Mouse (Mus musculus) gastrocnemius, postnatal 4 days (tissue): ENCODE measurements around the gene Mprip. TPM values are rescaled to one million over a fixed set of nuclear protein-coding genes. Genes with fewer than 3 reads are reported as not detected.

ENCODE experiments used
- DNase-seq, 2 experiments: peaks; one replicate each; pipeline ENCODE4 v3.0.0; 2021 to 2022; ENCODE audit warnings: low spot score in 2 of 2, mixed read lengths in 2 of 2
- total RNA-seq, 2 experiments: library from RNA; stranded (reverse); gene quantifications; 2 replicates each; pipeline ENCODE4 v1.2.3; 2021

The Mprip gene
- total RNA-seq, 2 experiments from 2014 or later = 213 to 215 TPM

DNA sequence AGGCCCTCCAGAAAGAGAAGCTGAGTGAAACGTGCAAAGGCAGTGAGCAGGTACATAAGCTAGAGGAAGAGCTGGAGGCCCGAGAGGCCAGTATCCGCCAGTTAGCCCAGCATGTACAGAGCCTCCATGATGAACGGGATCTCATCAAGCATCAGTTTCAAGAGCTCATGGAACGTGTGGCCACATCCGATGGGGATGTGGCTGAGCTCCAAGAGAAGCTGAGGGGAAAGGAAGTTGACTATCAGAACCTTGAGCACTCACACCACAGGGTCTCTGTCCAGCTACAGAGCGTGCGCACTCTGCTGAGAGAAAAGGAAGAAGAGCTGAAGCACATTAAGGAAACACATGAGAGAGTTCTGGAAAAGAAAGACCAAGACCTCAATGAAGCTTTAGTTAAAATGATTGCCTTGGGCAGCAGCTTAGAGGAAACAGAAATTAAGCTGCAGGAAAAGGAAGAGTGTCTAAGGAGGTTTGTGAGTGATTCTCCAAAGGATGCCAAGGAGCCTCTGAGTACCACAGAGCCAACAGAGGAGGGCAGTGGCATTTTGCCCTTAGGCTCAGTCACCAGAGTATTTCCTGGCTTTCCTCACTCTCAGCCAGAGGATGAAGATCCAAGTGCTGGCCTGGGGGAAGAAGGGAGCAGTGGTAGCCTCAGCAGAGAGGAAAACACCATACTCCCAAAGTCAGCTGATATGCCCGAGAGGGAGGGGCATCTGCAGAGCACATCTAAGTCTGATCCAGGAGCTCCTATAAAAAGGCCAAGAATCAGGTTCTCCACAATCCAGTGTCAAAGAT lies 97.3 kb downstream of the Mprip start:
- no peak for DNase-seq

DNA sequence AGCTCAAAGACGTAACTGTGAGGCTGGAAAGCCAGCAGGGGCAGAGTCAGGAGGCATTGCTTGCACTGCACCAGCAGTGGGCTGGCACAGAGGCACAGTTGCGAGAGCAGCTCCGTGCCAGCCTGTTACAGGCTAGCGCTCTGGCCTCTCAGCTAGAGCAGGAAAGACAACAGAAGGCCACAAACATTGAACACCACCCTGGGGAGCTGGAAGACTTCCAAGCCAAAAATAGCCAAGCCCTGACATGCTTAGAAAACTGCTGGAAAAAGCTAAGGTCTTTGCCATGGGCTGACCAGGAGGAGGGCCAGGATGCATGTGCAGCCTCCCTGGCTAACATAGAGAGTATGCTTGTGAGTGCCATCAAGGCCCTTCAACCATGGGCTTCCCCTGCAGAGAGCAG lies 98.1 kb downstream of the Mprip start:
- peak in 1 of 2 experiments; percentile 40 for DNase-seq

DNA sequence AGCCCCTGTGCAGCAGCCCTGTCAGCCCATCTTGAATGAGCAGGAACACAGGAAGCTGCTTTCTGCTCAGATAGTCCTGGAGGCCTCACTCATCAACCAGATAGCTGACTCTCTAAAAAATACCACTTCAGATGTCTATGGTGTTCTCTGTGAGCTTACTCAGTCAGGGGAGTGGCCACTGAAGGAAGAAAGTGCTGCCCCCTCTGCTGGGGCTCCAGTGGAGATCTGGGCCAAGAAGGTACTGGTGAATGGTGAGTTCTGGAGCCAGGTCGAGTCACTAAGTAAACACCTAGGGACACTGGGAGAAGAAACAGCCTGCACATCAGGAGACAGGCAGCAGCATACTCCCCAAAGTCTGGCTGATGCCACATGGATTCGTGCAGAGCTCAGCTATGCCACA lies 98.5 kb downstream of the Mprip start:
- DNase-seq = no peak

DNA sequence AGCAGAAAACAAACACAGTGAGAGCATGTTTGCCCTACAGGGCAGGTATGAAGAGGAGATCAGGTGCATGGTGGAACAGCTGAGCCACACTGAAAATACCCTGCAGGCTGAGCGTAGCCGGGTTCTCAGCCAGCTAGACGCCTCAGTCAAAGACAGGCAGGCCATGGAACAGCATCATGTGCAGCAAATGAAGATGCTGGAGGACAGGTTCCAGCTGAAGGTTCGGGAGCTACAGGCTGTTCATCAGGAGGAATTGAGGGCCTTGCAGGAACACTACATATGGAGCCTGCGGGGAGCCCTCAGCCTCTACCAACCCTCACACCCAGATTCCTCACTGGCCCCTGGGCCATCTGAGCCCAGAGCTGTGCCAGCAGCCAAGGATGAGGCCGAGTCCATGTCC lies 99.7 kb downstream of the Mprip start:
- DNase-seq = no peak

DNA sequence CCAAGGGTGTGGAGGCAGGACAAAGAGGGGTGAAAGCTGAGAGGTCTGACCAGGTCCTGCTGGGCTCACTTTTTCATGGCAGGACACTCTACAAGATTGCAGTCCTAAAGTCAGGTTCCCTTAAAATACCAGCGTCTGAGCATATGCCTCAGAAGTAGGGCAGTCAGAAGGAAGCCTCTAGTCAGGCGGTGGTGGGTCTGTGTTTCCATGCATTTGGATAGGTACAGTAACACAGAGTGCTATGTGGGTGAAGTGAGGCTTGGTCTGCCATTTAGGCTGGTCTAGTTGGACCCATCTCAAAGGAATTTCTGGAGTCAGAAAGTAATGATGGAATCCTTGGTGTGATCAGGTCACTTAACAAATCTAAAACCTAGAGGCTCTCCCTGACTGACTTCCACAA lies 108.2 kb downstream of the Mprip start:
- DNase-seq = no peak

DNA sequence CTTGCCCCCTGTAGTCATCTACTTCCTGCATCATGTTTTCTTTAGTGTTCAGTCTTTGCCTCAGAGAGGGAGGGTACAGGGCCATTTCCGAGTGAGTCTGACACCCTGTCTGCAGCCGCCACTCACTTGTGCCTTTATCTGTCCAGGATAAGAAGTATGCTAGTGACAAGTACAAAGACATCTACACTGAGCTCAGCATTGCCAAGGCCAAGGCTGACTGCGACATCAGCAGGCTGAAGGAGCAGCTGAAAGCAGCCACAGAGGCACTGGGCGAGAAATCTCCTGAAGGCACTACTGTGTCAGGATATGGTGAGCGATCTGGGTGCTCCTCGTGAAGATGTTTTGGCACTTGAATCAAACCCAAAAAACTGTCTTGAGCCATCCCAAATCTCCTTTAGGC lies 108.6 kb downstream of the Mprip start:
- DNase-seq = no peak

DNA sequence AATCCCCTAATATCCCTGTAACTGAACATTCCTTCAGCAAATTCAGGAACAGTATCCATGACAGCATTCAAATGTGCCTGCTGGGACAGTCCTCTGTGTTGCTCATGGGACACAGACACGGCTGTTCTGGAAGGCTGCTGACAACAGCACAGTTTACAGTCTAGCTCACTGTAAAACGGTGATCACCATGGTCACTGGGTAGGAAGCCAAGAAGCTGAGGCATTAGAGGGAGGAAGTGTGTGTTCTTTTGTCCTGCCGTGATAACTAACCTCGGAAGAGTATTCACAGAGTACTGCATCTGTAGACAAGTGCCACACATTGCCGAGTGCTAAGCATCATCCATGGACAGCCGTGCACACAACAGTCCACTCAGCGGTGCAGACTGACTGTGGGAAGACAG lies 109.6 kb downstream of the Mprip start:
- no peak for DNase-seq

DNA sequence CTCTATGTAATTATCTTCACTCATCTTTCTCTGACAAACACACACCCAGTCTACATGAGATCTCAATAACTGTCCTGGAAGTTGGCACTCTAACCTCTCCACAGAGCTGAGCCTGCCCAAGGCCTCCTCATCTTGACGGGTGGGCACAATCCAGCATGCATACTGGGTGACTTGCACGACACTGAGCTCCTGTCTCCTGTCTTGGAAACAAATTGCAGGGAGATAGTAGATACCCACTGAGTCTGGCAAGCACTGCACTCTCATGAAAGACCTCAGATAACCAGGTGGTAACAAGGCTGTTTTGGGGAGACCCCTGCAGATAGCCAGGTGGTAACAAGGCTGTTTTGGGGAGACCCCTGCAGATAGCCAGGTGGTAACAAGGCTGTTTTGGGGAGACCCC lies 111.2 kb downstream of the Mprip start:
- DNase-seq = no peak

DNA sequence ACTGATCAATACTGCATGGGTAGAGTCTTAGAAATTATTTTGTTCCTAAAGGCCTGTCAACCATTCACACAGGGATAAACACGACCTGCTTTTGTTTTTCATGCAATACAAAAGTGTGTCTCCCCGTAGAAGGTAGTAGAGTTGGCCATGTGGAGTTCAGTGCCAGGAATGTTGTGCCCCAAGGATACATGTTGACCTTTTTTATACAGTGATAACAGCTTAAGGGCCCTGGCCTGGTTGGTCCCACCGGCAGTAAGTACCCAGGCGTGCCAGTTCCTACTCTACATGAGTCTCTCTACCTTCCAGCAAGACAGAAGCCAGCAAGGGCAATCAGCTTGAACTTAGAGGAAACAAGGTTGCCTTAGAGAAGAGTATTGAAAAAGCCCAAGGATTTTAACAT lies 111.8 kb downstream of the Mprip start:
- no peak for DNase-seq

DNA sequence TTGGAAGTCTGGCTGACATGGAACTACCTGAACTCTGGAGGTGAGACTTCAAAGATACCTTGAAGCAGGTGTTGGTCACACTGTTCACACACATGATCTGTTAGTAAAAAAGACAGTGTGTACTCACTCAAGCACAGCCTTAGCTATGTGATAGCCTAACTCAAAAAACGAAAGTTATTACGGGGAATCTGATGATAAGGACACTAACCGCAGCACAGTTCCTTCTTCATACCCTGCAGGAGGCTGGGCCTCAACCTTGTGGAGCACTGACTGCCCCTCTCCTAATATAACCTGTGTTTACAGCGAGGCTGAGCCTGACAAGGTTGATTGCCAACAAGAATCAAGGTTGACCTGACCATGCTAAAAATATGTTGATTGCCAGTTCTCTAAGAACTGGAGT lies 113.4 kb downstream of the Mprip start:
- no peak for DNase-seq

DNA sequence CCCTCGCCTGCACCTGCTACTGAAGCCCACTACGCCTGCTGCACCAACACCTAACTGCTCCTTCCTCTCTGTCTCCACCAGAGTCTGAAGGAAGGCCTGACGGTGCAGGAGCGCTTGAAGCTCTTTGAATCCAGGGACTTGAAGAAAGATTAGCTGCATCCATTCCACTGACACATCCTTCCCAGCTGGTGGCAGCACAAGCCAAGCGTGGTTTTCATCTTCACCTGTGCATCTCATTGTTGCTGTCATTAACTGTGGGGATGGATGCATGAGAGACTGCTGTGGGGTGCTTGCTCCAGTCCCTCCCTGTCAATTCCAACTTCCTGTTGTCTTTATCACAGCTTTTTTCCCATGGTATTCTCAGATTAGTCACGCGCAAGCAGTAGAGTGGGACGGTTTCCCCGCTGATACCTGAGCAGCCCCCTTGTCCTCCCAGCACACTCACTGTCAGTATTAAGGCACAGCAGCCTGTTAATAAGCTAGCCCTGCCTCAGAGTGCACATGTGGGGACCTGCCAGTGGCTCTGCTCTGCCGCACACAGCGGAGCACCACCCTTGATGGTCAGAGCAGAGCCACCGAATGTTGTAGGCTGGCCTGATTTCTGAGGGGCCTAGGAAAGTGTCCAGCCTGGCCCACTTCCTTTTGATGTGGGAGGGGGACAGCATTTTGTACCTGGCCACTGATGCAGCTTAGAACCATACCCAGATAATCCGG lies 114.5 kb downstream of the Mprip start:
- DNase-seq = no peak

DNA sequence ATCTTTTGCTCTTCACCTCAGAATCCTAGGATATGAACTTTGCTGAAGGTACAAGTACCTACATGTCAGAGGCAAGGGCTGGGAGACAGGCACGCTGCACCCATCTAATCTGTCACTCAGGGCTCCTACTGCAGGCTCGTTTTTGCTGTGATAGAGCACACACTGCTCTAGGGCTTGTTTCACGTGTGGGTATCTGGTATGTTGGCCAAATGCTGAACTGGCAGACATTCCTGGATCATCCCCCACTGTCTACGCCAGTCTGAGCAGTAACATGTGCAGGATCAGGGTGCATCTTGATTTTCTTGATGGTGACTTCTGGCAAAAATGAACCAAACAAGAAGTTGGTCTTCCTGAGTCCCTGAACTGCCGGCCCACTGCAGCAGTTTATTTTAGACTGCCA lies 116.2 kb downstream of the Mprip start:
- DNase-seq = no peak

DNA sequence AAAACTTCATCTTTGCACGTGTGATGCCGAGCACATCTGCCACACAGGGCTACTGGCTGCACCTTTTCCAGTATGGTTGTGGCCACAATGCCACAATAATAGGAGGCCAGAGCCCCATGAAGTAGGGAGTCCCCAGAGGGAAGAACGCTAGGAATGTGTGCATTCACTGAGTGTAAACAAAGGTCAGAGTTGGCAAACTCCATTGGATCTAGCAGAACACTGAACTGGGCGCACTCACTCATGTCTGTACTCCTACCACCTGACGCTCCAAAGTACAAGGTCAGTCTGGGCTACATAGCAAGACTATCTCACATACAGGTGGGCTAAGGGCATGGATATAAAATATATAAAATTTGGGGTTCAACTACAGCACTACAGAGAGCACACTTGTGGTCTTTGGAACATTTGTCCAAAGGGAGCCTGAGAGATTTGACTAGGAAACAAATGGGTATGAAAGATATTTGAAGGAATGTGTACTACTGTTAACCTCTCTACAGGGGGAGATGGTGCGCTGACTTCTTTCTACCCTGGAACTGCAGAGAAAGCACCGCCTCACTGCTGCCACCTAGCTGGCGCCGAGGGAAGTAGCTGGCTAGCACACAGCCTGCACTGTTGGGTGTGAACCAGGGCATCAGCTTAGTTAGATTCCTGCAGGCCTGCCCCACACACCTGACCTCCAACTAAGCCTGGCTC lies 117.2 kb downstream of the Mprip start:
- peak; percentile 58 to 78 for DNase-seq

DNA sequence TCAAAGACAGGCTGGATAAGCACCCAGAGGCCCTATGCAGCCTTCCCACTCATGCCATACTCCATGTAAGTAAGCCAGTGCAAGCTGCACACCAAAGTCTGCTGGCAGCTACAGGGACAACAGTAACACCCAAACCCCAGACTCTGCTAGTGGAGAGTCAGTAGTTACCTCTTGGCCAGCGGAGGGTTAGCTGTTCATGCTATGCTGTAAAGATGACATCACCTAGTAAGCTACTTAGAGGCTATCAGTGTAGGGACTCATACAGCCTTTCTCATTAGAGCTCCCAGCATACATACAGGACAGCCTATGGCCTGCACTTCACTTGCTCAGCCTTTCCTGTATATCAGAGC lies 117.7 kb downstream of the Mprip start:
- DNase-seq = no peak

DNA sequence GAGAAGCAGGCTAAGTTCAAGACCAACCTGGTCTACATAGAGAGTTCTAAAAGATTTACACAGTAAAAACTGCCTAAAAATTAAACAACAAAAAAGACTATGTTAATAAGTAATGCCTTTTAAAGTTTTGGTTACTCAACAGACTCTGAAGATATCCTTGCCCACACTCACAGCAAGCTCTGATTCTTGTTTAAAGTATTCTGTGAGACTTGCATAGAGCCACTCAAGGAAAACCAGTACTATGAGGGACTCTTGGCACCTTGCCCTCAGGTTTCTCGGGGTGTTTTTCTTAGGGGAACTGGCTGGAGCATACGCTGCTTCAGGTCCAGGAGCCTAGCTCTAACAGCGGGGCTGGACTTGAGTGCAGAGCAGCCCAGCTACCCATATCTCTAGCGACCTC lies 118.3 kb downstream of the Mprip start:
- no peak for DNase-seq

DNA sequence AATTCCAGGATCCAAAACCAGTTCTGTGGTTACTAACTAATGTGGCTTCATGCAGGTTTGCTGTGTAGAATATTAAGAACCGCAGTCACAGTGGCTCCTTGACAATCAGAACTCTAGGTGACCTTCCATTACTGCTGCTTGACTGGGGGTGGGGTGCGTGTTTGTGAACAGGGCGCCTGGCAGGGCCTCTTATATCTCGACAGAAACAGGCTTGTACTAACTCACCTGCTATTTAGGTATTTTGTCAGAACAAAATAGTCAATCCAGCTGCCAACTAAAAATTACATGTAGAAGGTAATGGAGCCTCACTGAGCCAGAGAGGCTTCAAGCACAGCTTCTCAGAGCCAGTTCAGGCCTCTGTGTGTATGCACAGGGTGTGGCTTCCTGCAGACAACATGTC lies 119.1 kb downstream of the Mprip start:
- no peak for DNase-seq

DNA sequence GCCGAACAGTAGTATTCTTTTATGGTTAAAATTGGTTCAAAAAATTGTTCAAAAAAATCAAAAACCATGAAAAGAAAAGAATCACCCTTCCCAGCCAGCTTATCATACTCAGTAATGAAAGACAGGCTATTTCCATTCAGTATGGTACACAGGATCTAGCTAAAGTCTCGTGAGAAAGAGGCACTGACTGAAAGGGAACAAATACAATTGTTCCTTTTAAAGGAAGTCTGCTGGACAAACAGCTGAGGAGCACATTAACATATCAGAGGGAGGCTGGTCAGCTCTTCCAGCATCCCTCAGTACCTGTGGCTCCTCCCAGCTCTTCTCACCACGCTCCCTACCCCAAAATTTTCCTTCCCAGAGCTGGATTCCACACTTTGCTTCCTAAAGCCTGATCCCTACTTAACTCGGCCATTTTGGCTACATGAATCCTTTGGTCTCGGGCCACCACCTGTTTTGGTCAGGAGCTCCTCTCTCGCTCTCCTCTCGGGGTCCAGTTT lies 121.0 kb downstream of the Mprip start:
- DNase-seq = no peak

DNA sequence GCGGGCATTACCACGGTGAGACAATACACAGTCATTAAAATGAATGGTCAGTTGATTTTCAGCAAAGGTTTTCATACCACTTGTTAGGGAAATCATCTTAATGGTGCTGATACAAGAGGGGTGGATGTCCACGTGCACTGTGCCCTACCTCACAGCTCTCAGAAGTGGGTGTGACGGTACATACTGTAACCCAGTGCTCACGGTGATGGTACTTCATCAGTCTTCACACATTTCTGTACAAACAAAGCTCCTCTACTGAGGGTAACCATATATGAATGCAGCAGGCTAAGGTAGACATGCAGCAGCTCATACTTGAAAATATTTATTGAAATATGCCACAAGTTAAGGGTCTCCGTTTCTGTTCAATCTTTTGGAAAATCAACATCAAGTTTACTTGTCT lies 122.5 kb downstream of the Mprip start:
- no peak for DNase-seq

DNA sequence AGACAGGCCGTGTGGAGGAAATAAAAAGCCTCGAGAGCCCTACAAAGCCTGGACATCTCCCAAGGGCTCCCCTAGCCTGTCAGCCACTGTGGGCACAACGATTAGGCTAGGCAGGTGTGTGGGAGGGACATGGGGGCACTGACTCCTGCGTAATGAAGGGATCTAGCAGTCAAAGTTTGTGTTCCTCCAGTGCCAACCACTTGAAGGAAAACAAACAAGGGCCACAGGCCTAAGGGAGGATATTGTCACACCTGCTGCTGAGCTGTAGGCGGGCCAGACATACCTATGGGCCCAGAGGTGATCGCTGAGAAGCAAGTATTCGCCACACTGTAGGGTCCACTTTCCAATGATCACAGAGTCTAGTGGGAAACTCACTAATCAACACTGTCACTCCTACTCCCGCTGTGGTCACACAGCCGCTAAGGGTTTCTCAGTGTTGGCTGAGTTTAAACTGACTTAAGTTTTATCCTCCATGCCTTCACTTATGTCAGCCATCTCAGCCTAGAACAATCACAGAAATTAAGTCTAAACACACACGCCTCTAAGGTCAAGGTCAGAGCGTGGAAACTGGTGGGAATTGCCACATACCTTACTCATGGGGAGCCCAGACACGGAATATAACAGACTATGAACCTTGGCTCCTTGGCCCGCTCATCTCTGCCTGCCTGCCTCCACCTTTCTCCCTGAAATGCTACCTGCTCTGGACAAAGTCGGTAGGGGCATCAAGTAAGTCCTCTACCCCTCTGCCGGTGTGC lies 125.5 kb downstream of the Mprip start:
- DNase-seq = no peak

DNA sequence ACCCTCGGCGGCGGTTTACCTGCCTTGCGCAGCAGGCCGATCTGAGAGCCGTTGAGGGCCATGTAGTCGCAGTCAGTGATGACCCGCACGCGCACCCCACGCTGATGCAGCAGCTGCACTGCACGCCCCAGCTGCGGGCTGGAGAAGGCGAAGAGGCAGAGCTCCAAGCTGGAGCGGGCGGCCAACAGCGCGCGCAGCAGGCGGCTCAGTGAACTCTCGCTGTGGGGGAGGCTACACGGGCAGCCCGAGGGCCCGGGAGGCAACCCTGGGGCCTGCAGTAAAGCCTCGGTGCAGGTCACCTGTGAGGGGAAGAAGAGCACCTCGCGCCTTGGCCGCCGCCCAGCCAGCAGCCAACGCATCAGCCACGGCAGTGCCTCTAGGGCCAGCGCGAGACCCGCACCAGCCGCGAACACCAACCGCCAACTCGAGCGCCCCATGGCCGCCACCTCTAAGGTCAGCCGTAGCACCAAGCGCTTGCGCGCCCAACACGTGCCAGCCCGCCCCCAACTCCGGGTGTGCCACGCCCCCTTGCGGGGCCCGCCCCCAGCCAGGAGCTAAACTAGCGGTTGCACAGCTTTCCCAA lies 126.2 kb downstream of the Mprip start, which contains the start of gene Pld6:
Gene Pld6 (minus strand): TSS at position 447 of the 583 bp plus-strand sequence.
- DNase-seq = peak; percentile 44 to 65

DNA sequence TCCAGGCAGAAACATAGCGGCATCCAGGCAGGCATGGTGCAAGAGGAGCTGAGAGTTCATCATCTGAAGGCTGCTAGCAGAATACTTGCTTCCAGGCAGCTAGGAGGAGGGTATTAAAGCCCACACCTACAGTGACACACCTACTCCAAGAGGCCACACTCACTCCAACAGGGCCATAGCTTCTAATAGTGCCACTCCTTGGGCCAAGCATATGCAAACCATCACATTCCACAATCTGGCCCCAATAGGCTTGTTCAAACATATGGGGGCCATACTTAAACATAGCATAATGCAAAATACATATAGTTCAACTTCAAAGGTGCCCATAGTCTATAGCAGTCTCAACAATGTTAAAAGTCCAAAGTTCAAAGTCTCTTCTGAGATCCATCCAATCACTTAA lies 128.2 kb downstream of the Mprip start:
- no peak for DNase-seq
